Mouse (Mus musculus) left cerebral cortex, adult 18-20 months (tissue): ENCODE measurements at regions not wholly inside any gene's neighbourhood (a gene's known extent, or its start where the extent isn't known, plus 50 kb on each side); places are given as distances from the start of the nearest gene placed in this dataset.

Experiments
- DNase-seq, 2 experiments: peaks; one replicate each; pipeline ENCODE4 v3.0.0; 2021 to 2022; ENCODE audit warnings: low spot score in 2 of 2, mixed read lengths in 1 of 2

DNA sequence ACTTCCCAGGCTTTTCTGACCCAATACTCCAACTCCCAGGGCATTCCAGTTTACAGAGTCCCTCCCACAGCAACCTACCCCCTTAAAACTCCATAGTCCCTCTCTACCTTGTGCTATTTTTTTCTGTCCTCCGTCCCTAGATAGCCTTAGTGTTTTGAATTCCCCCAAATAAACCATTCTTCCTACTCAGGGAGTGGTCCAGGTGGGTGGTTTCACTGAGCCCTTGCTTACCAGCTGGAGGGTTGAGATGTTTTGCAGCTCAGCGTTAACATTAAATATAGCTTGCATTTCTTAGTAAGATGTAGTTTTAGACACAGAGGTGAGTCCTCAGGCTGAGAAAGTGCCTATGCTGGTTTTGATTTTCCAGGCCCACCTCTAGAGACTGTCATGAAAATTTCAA is 313.0 kb downstream of the Bmper start:
- no peak for DNase-seq

DNA sequence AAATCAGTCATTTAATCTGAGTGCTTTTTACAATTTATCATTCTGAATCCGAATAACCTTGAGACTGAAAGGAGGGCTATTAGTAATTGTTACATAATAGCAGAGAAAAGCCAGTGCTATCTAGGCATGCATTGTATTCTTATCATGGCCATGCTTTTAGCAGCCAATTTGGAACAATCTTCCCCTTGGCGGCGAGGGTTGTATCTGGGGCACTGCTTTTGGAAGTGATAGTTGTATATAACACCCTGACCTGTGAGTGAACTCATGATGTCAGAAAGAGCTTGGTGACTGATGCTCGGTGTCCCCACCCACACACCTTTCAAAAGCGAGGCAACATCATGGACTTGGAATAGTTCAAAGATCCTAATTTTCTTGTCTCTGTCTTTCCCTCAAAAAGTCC is 315.2 kb downstream of the Bmper start:
- DNase-seq = no peak

GRCm38 (mm10) chr9:23551692-23552091 is 328.8 kb downstream of the Bmper start:
- no peak for DNase-seq

DNA sequence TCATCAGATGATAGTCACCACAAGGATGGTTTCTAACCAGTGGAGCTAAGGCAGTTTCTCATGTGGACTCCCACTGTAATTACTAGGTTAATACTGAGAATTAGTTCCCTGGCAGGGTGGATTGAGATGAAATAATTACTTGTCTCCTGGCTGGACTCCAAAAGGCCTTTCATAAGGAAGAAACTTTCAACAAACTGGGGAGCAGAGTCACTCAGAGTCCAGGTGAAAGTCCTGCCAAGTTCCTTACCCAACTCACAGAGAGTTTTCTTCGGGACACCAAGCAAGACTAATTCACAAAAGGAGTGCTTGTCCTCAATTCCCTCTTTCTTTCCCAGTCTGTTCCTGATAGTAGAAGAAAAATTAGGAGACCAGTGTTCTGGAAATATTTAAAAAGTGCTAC is 330.9 kb downstream of the Bmper start:
- DNase-seq = no peak

DNA sequence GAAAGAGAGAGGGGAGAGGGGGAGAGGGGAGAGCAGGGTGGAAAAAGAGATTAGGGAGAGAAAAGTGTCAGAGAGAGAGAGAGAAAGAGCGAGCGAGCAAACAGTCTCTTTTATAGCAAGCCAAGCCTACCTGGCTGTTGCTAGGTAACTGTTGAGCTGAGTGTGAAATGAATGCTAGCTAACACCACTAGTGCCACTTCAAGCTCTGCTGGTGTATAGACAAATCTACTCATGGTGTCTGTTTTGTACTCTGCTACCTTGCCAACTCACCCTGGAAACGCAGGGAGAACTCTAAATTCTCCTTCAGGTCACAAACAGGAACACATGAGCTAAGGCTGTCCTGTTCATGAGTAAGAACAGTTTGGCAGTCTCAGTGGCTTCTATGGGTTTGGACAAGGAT is 334.7 kb downstream of the Bmper start:
- DNase-seq = no peak

GRCm38 (mm10) chr9:23561924-23562323 is 339.0 kb downstream of the Bmper start:
- DNase-seq = no peak

DNA sequence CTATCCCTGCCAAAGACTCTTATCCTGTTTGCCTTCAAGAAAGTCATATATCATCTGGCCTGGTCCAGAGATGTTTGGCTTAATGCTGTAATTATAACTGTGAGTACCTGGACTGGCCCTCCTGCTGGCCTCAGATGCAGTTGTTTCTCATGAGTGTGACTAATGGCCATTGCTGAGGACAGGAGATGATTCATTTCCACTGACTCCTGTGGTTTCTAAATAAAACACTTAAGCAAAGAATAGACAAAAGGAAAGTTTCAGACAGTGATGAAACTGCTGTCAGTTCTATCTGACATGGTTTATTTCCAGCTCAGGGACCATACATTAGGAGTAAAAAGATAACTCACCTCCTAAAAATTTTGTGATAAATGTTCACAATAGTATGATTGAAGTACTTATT is 344.2 kb downstream of the Bmper start:
- DNase-seq = no peak

GRCm38 (mm10) chr9:23570150-23570549 is 347.3 kb downstream of the Bmper start:
- DNase-seq = no peak

DNA sequence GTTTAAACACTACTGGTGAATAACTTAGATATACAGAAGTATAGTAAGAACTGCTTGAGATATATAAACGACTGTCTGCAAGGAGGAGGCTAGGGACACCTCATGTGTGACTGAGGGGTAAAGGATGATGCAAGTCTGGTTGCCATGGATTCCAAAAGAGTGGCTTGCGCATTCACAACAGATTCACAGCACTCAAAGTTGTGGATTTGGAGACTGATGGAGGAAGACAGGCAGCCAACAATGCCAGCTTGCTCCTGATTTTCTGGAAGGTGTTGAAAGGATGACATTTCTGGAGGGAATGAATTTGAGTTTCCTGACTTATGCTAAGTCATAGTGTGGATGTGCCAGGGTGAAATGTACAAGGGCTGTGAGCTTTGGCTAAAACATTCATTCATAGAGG is 353.4 kb downstream of the Bmper start:
- DNase-seq = no peak

GRCm38 (mm10) chr9:23580155-23580554 is 357.3 kb downstream of the Bmper start:
- DNase-seq = no peak

GRCm38 (mm10) chr9:23581039-23581606 is 358.2 kb downstream of the Bmper start:
- peak; percentile 84 to 86 for DNase-seq

- no peak for DNase-seq
Measured at GRCm38 (mm10) chr9:23584561-23584960, 361.7 kb downstream of the Bmper start.

GRCm38 (mm10) chr9:23589024-23589423 is 366.1 kb downstream of the Bmper start:
- DNase-seq = no peak

DNA sequence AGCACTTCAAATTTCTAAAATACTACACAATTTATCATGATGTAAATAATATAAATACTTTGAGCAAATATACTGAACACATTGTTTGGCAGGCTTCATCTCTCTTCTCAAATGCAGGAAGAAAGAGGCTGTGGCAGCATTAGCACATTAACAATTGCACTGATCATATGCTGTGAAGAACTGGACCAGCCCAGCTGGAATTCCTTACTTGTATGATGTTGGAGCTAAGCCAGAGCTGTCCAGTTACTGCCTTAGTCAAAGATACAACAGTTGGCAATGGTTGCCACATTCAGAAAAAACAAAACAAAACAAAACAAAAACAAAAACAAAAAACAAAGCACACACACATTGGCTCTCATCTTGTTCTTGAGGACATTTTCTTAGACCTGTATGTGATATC is 369.0 kb downstream of the Bmper start:
- DNase-seq = no peak

GRCm38 (mm10) chr9:23600623-23601022 is 377.7 kb downstream of the Bmper start:
- DNase-seq = no peak
